Comparison of ENCODE assay signal across 9 mouse cellular contexts in the genomic region with DNA sequence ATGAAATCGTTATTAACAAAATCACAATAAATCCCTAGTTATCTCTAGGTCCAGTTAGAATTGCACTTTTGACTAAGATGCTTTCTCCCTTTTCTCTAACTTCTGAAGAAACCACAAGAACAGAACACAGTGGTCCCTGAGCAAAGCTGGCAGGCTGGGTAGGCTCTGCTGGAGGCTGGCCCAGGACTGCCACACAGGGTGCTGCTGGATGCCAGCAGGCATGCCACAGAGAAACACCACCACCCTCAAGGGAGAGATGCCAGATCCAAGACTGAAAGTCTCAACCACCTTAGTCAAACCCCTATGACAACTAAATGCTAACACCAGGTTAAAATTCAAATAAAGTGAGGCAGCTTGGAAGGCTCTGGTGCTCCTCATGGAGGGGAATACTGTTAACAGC. TPM values are rescaled to one million over a fixed set of nuclear protein-coding genes. Genes with fewer than 3 reads are reported as not detected.
DNase-seq lines count a peak whose midpoint lies in the region; ATAC-seq and TF ChIP-seq lines count a peak whose summit lies in the region.
"Had no signal": no experiment of that assay in that cellular context is flagged by ENCODE, and none has a peak within 500 bp of the region (broad histone marks: within the 10 kb centered on the region; RNA-seq: fewer than 3 reads in every experiment).

No protein-coding gene starts in this region.

- no peak overlapping the region for H3K27ac ChIP-seq in heart, embryonic 11.5 days (ENCODE audit: low read depth, low read length)
- peak overlapping the region; percentile 57 for H3K27ac ChIP-seq in cerebellum, adult 2 months (ENCODE audit: insufficient read depth, low read length)
- H3K27ac ChIP-seq: liver, embryonic 15.5 days had no signal

- TF ChIP-seq POLR2A in cerebellum, adult 2 months (IDR thresholded peaks at IDR 0.05; ENCODE audit: borderline replicate concordance, insufficient read depth, low read length) = no peak

- DNase-seq in heart, adult 18-20 months = peak; percentile 47 to 53
- peak; percentile 73 for DNase-seq in 3134 (ENCODE audit: extremely low read depth, insufficient read length, low spot score)
- DNase-seq in cerebellum, adult 2 months = peak; percentile 58 to 71
- DNase-seq in kidney, postnatal 36 days = peak; percentile 71 to 73
- no peak for DNase-seq in thymus, postnatal 14 days
- DNase-seq in embryo, embryonic 10.5 days (ENCODE audit: low spot score) = no peak
- DNase-seq in embryo, embryonic 9.5 days (ENCODE audit: extremely low spot score) = no peak

- no peak for ATAC-seq in heart, embryonic 11.5 days (replicated peaks; ENCODE audit: insufficient number of reproducible peaks, low FRiP score, low TSS enrichment)

- WGBS in heart, embryonic 11.5 days (ENCODE audit: insufficient replicate concordance) = 83% methylated on average over 1 of the region's 1 CpGs
- WGBS in cerebellum, adult 2 months = 70% methylated on average over 1 of the region's 1 CpGs

- no peaks in the 10 kb centered on the region for H3K9me3 ChIP-seq in heart, embryonic 11.5 days (replicated peaks; ENCODE audit: control insufficient read depth, low read length)
- H3K9me3 ChIP-seq: liver, embryonic 15.5 days had no signal

- H3K4me1 ChIP-seq in heart, embryonic 11.5 days (ENCODE audit: control insufficient read depth, insufficient read depth, low read length) = 0 out of 2 replicates have a peak, but pooled peaks cover 8% of the 10 kb centered on the region
- H3K4me1 ChIP-seq in cerebellum, adult 2 months (ENCODE audit: control insufficient read depth, insufficient read depth, low read length) = peaks cover 28% of the 10 kb centered on the region

- H3K36me3 ChIP-seq in heart, embryonic 11.5 days (ENCODE audit: control insufficient read depth, insufficient read depth, low read length) = no peaks in the 10 kb centered on the region
- H3K36me3 ChIP-seq: liver, embryonic 15.5 days had no signal

- H3K4me2 ChIP-seq in heart, embryonic 11.5 days = no peak overlapping the region
- H3K4me2 ChIP-seq: liver, embryonic 15.5 days had no signal

- no peak overlapping the region for H3K9ac ChIP-seq in heart, embryonic 11.5 days (ENCODE audit: low read depth, low read length)
- H3K9ac ChIP-seq: liver, embryonic 15.5 days had no signal

- no peak for TF ChIP-seq CTCF in cerebellum, adult 2 months (IDR thresholded peaks at IDR 0.05; ENCODE audit: borderline replicate concordance, insufficient read depth, low read depth, low read length)

- H3K4me3 ChIP-seq in heart, embryonic 11.5 days (ENCODE audit: low read depth, low read length) = no peak overlapping the region
- H3K4me3 ChIP-seq in cerebellum, adult 2 months (replicated peaks; ENCODE audit: insufficient read depth, low read depth, low read length) = no peak overlapping the region
- H3K4me3 ChIP-seq: liver, embryonic 15.5 days had no signal

- H3K27me3 ChIP-seq in heart, embryonic 11.5 days (ENCODE audit: control insufficient read depth, insufficient read depth, low read length) = no peaks in the 10 kb centered on the region
- no peaks in the 10 kb centered on the region for H3K27me3 ChIP-seq in cerebellum, adult 2 months (ENCODE audit: control insufficient read depth, insufficient read depth, low read length)
- H3K27me3 ChIP-seq: liver, embryonic 15.5 days had no signal

RNA-seq across cellular contexts. Expression of a gene that starts 36.7 kb away (rescaled TPM):
- 100 to 1,000 TPM; 163 to 164 TPM for total RNA-seq in heart, adult 18-20 months (2021)
- polyA plus RNA-seq in heart, embryonic 11.5 days (2014; fragmentation: Nextera tagmentation; extraction: Ambion mirVana) = 47.7 and 54.7 TPM in 2 replicates
- 142 and 146 TPM in 2 replicates for polyA plus RNA-seq in cerebellum, adult 2 months (2012; rRNA removed)

Comparison
In these comparisons a context has a peak if more than half of its experiments do, and no peak if none do; other contexts are left out.
1. DNase-seq: peak in heart, adult 18-20 months (2 of 2), 3134 (single experiment), cerebellum, adult 2 months (2 of 2) and kidney, postnatal 36 days (2 of 2); none in thymus, postnatal 14 days (single experiment), embryo, embryonic 10.5 days (single experiment) and embryo, embryonic 9.5 days (single experiment).